Mouse (Mus musculus) mesoderm, embryonic 11.5 days (tissue): Measurements from ENCODE around the gene Hectd2.

Source experiments
- DNase-seq: peaks from one replicate; pipeline ENCODE4 v3.0.0-alpha.2; 2012; ENCODE audit warnings: low read depth, low spot score

Hectd2 gene

GRCm38 (mm10) chr19:36646132-36646828, 91.8 kb downstream of the Hectd2 start:
- no peak for DNase-seq

- no peak for DNase-seq
Observed at GRCm38 (mm10) chr19:36652686-36653085, 98.2 kb downstream of the Hectd2 start.

- DNase-seq = no peak
Observed at GRCm38 (mm10) chr19:36662734-36663133, 108.3 kb downstream of the Hectd2 start.

- no peak for DNase-seq
Observed at GRCm38 (mm10) chr19:36663918-36664317, 109.5 kb downstream of the Hectd2 start.

GRCm38 (mm10) chr19:36664417-36664816, 110.0 kb downstream of the Hectd2 start:
- DNase-seq = no peak

GRCm38 (mm10) chr19:36665206-36665605, 110.8 kb downstream of the Hectd2 start:
- DNase-seq = no peak

GRCm38 (mm10) chr19:36665641-36666040, 111.2 kb downstream of the Hectd2 start:
- DNase-seq = no peak

- DNase-seq = no peak
Observed at GRCm38 (mm10) chr19:36666471-36666870, 112.0 kb downstream of the Hectd2 start.

- no peak for DNase-seq
Observed at GRCm38 (mm10) chr19:36667368-36667767, 112.9 kb downstream of the Hectd2 start.

- DNase-seq = no peak
Observed at GRCm38 (mm10) chr19:36668098-36668497, 113.7 kb downstream of the Hectd2 start.

- DNase-seq = no peak
Observed at GRCm38 (mm10) chr19:36668881-36669639, 114.6 kb downstream of the Hectd2 start.

- DNase-seq = no peak
Observed at GRCm38 (mm10) chr19:36669720-36670451, 115.4 kb downstream of the Hectd2 start.
